13 mouse cellular contexts compared by ENCODE assay signal in the genomic region with DNA sequence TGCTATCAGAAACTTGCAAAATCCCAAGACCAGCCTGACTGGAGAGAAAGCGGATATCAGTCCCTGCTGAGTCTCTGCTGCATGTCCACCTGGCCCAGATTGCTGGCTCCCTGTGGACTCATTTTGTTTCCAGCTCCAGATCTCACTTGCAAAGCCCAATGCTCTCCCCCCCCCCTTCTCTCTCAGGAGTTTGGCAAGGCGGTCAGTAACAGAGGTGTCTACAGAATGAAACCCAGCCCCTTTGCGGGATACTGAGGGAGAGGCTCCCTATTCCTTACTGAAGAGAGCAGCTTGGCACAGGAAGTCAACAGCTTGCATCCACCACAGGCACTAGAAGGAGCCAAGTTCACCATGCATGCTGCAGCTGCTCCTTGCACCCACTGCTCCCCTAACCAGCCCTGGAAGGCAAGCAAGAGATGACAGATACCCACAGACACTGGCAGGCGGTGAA.
DNase-seq lines count a peak whose midpoint lies in the region; ATAC-seq and TF ChIP-seq lines count a peak whose summit lies in the region.
"Had no signal": no experiment of that assay in that cellular context is flagged by ENCODE, and none has a peak within 500 bp of the region (broad histone marks: within the 10 kb centered on the region; RNA-seq: fewer than 3 reads in every experiment).

No protein-coding gene starts in this region.

- no peak overlapping the region for H3K9ac ChIP-seq in forebrain, embryonic 14.5 days (ENCODE audit: low read length)
- H3K9ac ChIP-seq in forebrain, embryonic 12.5 days = no peak overlapping the region
- no peak overlapping the region; the same call in 1 of the 2 replicates for H3K9ac ChIP-seq in midbrain, postnatal 0 days (replicated peaks; ENCODE audit: low read length, poor library complexity, severe bottlenecking)
- H3K9ac ChIP-seq in midbrain, embryonic 16.5 days (ENCODE audit: low read depth, low read length) = no peak overlapping the region
- H3K9ac ChIP-seq in liver, postnatal 0 days (replicated peaks) = no peak overlapping the region
- H3K9ac ChIP-seq: liver, embryonic 15.5 days; neural tube, embryonic 12.5 days had no signal

- no peak overlapping the region for H3K4me2 ChIP-seq in forebrain, embryonic 14.5 days (ENCODE audit: low read length)
- no peak overlapping the region for H3K4me2 ChIP-seq in forebrain, embryonic 12.5 days
- H3K4me2 ChIP-seq in midbrain, postnatal 0 days (ENCODE audit: low read depth, low read length, poor library complexity, severe bottlenecking) = no peak overlapping the region
- no peak overlapping the region for H3K4me2 ChIP-seq in midbrain, embryonic 16.5 days (ENCODE audit: low read length)
- H3K4me2 ChIP-seq in liver, postnatal 0 days (ENCODE audit: low read depth, low read length) = no peak overlapping the region
- H3K4me2 ChIP-seq: liver, embryonic 15.5 days; neural tube, embryonic 12.5 days had no signal

- H3K36me3 ChIP-seq in forebrain, embryonic 14.5 days (ENCODE audit: control insufficient read depth, insufficient read depth, low read length) = no peaks in the 10 kb centered on the region
- H3K36me3 ChIP-seq in forebrain, embryonic 12.5 days (replicated peaks) = no peaks in the 10 kb centered on the region
- no peaks in the 10 kb centered on the region for H3K36me3 ChIP-seq in midbrain, postnatal 0 days (ENCODE audit: insufficient read depth, low read length)
- no peaks in the 10 kb centered on the region for H3K36me3 ChIP-seq in midbrain, embryonic 16.5 days (ENCODE audit: control insufficient read depth, insufficient read depth, low read length)
- H3K36me3 ChIP-seq in liver, postnatal 0 days (replicated peaks; ENCODE audit: insufficient read depth, low read length) = no peaks in the 10 kb centered on the region
- H3K36me3 ChIP-seq: liver, embryonic 15.5 days; neural tube, embryonic 12.5 days had no signal

- peak; percentile 75 for DNase-seq in forebrain, embryonic 14.5 days (ENCODE audit: low spot score)
- peak; percentile 78 for DNase-seq in midbrain, postnatal 0 days (ENCODE audit: low spot score)
- peak; percentile 85 to 88 for DNase-seq in cerebellum, postnatal 25 days
- DNase-seq in layer of hippocampus, postnatal 36 days = peak; percentile 33 to 37
- no peak for DNase-seq in thymus, postnatal 10 days (ENCODE audit: low spot score in 2 of 2)
- DNase-seq in liver, postnatal 0 days = no peak
- DNase-seq: kidney, postnatal 4 days; midbrain, embryonic 14.5 days; spleen, adult 18-20 months had no signal

- peak overlapping the region; percentile 15 for H3K27ac ChIP-seq in forebrain, embryonic 14.5 days (ENCODE audit: low read depth, low read length)
- no peak overlapping the region for H3K27ac ChIP-seq in forebrain, embryonic 12.5 days
- H3K27ac ChIP-seq in midbrain, postnatal 0 days (ENCODE audit: low read depth, low read length) = no peak overlapping the region
- H3K27ac ChIP-seq in midbrain, embryonic 16.5 days (ENCODE audit: low read length) = no peak overlapping the region
- no peak overlapping the region for H3K27ac ChIP-seq in liver, postnatal 0 days (ENCODE audit: low read depth)
- H3K27ac ChIP-seq: liver, embryonic 15.5 days; neural tube, embryonic 12.5 days had no signal

- ATAC-seq in forebrain, embryonic 14.5 days = peak; percentile 19; the same call in 1 of the 2 replicates
- ATAC-seq in forebrain, embryonic 12.5 days (ENCODE audit: low FRiP score) = no peak
- no peak for ATAC-seq in midbrain, postnatal 0 days (ENCODE audit: low FRiP score)
- no peak for ATAC-seq in midbrain, embryonic 16.5 days
- no peak for ATAC-seq in liver, postnatal 0 days

- no peaks in the 10 kb centered on the region for H3K4me1 ChIP-seq in forebrain, embryonic 14.5 days (ENCODE audit: control insufficient read depth, insufficient read depth, low read length)
- H3K4me1 ChIP-seq in forebrain, embryonic 12.5 days = no peaks in the 10 kb centered on the region
- no peaks in the 10 kb centered on the region for H3K4me1 ChIP-seq in midbrain, postnatal 0 days (ENCODE audit: insufficient read depth, low read length)
- no peaks in the 10 kb centered on the region for H3K4me1 ChIP-seq in midbrain, embryonic 16.5 days (ENCODE audit: control insufficient read depth, insufficient read depth, low read length)
- no peaks in the 10 kb centered on the region for H3K4me1 ChIP-seq in liver, postnatal 0 days (ENCODE audit: insufficient read depth)
- H3K4me1 ChIP-seq: liver, embryonic 15.5 days; neural tube, embryonic 12.5 days had no signal

- no peak for TF ChIP-seq CTCF in midbrain, postnatal 0 days (IDR thresholded peaks at IDR 0.05)
- no peak for TF ChIP-seq CTCF in liver, postnatal 0 days (IDR thresholded peaks at IDR 0.05; ENCODE audit: low read depth)

- no peaks in the 10 kb centered on the region; the same call in 1 of the 2 replicates for H3K27me3 ChIP-seq in forebrain, embryonic 14.5 days (replicated peaks; ENCODE audit: control insufficient read depth, insufficient read depth, low read length)
- H3K27me3 ChIP-seq in forebrain, embryonic 12.5 days = 0 out of 2 replicates have a peak, but pooled peaks cover 3% of the 10 kb centered on the region
- H3K27me3 ChIP-seq in midbrain, postnatal 0 days (ENCODE audit: insufficient read depth, low read length) = no peaks in the 10 kb centered on the region
- H3K27me3 ChIP-seq in midbrain, embryonic 16.5 days (ENCODE audit: control insufficient read depth, insufficient read depth, low read depth, low read length) = no peaks in the 10 kb centered on the region; the same call in 1 of the 2 replicates
- H3K27me3 ChIP-seq in liver, postnatal 0 days (ENCODE audit: insufficient read depth, low read length) = no peaks in the 10 kb centered on the region
- H3K27me3 ChIP-seq: liver, embryonic 15.5 days; neural tube, embryonic 12.5 days had no signal

- WGBS in forebrain, embryonic 14.5 days = 54% methylated on average over 4 of the region's 4 CpGs
- WGBS in forebrain, embryonic 12.5 days = 62% methylated on average over 4 of the region's 4 CpGs
- 54% methylated on average over 4 of the region's 4 CpGs for WGBS in midbrain, postnatal 0 days
- WGBS in midbrain, embryonic 16.5 days = 57% methylated on average over 4 of the region's 4 CpGs
- WGBS in liver, postnatal 0 days (ENCODE audit: insufficient replicate concordance) = 71% methylated on average over 4 of the region's 4 CpGs

- TF ChIP-seq EP300 in liver, postnatal 0 days (IDR thresholded peaks at IDR 0.05; ENCODE audit: low read depth) = no peak

- H3K4me3 ChIP-seq in forebrain, embryonic 14.5 days (ENCODE audit: low read depth, low read length) = no peak overlapping the region
- H3K4me3 ChIP-seq in forebrain, embryonic 12.5 days (replicated peaks) = no peak overlapping the region
- no peak overlapping the region for H3K4me3 ChIP-seq in midbrain, postnatal 0 days (ENCODE audit: low read depth, low read length)
- H3K4me3 ChIP-seq in midbrain, embryonic 16.5 days (ENCODE audit: low read depth, low read length) = no peak overlapping the region
- H3K4me3 ChIP-seq in liver, postnatal 0 days (ENCODE audit: low read depth, low read length) = no peak overlapping the region
- H3K4me3 ChIP-seq: liver, embryonic 15.5 days; neural tube, embryonic 12.5 days had no signal

- H3K9me3 ChIP-seq in forebrain, embryonic 14.5 days (replicated peaks; ENCODE audit: control insufficient read depth, low read length) = no peaks in the 10 kb centered on the region
- H3K9me3 ChIP-seq in forebrain, embryonic 12.5 days = no peaks in the 10 kb centered on the region
- H3K9me3 ChIP-seq in midbrain, postnatal 0 days (ENCODE audit: low read length) = no peaks in the 10 kb centered on the region
- no peaks in the 10 kb centered on the region for H3K9me3 ChIP-seq in midbrain, embryonic 16.5 days (replicated peaks; ENCODE audit: control insufficient read depth, low read length, poor library complexity, severe bottlenecking)
- no peaks in the 10 kb centered on the region for H3K9me3 ChIP-seq in liver, postnatal 0 days (ENCODE audit: low read length)
- H3K9me3 ChIP-seq: liver, embryonic 15.5 days; neural tube, embryonic 12.5 days had no signal

Comparison
In these comparisons a context has a peak if more than half of its experiments do, and no peak if none do; other contexts are left out.
1. DNase-seq: peak in forebrain, embryonic 14.5 days (single experiment), midbrain, postnatal 0 days (single experiment), cerebellum, postnatal 25 days (2 of 2) and layer of hippocampus, postnatal 36 days (2 of 2); none in thymus, postnatal 10 days (0 of 2) and liver, postnatal 0 days (single experiment).